Mouse (Mus musculus): ENCODE results near the gene Ddost.

Gene Ddost

DNA sequence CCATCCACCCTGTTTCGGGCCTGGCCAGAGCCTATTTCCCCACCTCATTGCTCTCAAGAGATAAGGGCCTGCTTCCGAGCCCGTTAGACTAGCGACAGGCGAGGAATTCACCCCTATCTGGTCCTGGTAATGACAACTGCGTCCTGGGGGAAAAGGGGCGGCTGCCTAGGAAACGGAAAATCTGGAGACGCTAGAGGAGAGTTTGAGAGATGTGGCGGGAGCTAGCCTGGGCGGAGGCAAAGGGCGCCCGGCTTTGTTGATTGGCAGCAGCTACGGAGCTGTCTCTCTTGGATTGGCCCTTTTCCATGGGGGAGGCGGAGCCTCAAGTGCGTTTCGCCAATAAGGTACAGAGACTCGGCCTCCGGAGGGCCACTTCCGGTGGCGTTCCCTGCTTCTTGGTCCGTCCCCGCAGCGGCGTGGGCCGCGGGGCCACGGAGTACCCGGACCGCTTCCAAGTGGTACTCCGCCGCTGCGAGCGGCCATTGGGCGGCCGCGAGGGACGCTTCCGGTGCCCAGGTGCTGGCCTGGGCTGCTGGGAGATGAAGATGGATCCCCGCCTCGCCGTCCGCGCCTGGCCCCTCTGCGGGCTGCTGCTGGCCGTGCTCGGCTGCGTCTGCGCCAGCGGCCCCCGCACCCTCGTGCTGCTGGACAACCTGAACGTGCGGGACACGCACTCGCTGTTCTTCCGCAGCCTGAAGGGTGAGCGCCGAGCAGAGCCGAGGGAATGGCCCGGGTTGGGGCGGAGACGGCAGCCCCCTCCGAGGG, at the start of gene Ddost:
Gene Ddost, plus strand, starts transcription at position 391 of the 765 bp plus-strand sequence.
- DNase-seq (ENCODE audit: inconsistent ontology term): peak; percentile 100

DNA sequence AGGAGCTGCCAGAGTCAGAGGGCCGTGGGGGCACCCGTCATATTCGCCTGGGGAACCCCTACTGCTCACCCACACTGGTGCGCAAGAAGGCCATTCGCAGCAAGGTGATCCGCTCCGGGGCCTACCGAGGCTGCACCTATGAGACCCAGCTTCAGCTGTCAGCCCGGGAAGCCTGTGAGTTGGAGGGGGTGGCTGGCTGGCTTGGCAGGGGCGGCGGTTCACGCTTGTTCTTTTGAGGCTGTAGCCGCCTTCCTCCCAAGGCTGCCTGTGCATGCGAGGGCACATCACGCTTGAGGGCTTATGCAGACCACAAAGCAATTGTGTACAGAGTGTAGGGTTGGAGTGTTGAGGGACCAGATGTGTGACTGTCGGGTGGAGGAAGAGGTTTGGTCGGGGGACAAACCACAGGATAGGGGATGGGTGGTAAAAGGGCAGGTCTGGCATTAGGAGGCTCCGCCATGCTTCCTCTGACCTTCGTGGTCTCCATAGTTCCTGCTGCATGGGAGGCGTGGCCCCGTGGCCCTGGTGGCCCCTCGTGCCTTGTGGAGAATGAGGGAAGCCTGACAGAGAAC, 47.3 kb upstream of the Ddost start:
- no peak for DNase-seq (ENCODE audit: inconsistent ontology term)

DNA sequence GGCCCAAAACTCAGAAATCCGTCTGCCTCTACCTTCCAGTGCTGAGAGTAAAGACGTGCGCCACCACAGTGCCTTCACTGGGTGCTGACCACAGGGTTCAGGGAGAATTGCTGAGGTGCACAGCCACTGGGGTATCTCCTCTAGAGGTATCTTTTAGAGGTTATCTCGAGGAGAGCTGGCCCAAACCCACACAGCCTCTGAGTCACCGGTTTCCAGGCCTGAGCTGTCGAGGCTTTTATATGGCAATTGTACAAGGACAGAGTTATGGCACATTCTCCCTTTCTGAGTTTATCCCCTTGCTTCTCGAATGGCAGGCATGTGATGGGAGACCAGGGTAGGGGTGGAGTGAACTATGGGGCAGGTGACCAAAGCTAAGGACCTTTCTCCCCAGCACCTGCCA, 45.9 kb upstream of the Ddost start:
- no peak for DNase-seq (ENCODE audit: inconsistent ontology term)

- DNase-seq (ENCODE audit: inconsistent ontology term): no peak
Measured at GRCm38 (mm10) chr4:138259482-138259881, 45.0 kb upstream of the Ddost start.

DNA sequence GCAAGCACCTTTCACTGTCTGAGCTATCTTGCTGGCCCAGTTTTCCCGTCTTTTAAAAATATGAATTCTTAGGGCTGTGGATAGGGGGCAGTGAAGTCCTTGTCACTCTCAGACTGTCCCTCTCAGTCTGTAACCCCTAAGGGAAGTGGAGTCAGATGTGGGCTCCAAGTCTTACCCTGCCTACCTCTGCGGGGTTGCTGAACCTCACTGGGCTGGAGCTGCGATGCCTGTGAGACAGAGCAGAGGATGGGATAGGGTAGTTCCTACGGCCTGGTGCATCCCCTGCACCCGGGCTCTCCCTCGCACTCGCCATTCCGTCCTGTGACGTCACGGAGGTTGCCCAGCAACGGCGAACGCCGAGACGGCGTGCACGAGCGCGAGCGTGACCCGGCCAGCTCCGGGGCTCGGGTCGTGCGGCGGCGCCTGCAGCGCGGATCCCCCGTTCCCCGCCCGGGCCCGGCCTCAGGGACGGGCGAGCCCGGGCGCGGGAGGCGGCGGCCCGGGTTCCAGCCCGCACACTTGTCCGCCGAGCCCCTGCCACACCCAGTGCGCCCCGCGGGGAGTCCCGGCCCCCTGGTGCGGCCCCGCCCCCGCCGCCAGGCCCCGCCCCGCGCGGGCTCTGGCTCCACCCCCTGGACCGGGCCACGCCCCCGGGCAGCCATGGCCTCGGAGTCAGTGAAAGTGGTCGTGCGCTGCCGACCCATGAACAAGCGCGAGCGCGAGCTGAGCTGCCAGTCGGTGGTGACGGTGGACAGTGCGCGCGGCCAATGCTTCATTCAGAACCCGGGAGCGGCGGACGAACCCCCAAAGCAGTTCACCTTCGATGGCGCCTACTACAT, 42.5 kb upstream of the Ddost start:
- peak; percentile 85 for DNase-seq (ENCODE audit: inconsistent ontology term)

- no peak for DNase-seq (ENCODE audit: inconsistent ontology term)
Measured at GRCm38 (mm10) chr4:138267869-138268268, 36.7 kb upstream of the Ddost start.

- DNase-seq (ENCODE audit: inconsistent ontology term): no peak
Measured at GRCm38 (mm10) chr4:138272011-138272997, 32.2 kb upstream of the Ddost start.

DNA sequence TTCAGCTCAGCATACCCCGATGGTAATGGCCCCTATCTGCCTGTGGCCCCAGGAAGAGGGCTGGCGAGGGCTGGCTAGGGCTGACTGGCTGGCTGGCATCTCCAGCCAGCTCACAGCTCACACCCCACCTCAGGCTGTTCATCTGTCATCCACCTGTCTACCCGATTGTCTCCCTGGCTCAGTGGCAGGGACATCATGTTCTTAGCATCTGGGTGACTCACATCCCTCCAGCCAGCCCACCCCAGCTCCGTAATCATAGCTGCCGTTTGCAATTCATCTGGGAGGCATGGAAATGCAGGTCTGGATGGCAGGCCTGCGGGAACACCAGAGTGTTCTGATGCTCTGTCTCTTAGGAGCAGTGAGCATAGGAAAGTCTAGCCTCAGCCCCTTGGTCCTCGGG, 26.2 kb upstream of the Ddost start:
- no peak for DNase-seq (ENCODE audit: inconsistent ontology term)

- peak; percentile 62 for DNase-seq (ENCODE audit: inconsistent ontology term)
Measured at GRCm38 (mm10) chr4:138282834-138283233, 21.7 kb upstream of the Ddost start.

GRCm38 (mm10) chr4:138286411-138286810, 18.1 kb upstream of the Ddost start:
- DNase-seq (ENCODE audit: inconsistent ontology term): no peak

DNA sequence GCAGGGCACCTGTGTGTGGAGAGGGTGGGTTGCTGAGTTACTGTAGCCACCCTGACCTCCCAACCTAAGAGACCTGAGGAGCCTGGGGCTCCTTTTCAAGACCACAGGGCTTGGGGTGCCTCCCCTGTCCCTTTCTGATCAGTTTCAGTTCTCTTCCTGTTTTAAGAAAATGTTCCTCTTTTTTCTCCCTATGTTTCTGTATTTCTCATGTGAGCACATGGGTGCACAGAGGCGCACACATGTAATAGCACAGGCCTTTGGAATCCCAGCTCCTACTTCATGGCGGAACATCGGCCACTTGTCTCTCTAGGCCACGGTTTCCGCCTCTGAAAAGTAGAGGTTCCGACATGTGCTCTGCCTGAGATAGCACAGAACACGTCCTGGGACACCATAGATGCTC, 15.8 kb upstream of the Ddost start:
- DNase-seq (ENCODE audit: inconsistent ontology term): no peak

DNA sequence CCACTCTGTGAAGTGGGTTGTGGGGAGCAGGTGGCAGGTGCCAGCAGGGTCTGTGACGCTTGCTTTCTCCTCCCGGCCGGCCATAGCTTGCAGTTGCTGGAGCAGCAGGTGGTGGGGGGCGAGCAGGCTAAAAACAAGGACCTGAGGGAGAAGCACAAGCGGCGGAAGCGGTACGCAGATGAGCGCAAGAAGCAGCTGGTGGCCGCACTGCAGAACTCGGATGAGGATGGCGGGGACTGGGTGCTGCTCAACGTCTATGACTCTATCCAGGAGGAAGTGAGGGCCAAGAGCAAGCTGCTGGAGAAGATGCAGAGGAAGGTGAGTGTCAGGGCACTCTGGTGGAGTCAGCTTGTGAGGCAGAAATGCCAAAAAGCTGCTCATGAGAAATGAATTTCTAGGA, 12.5 kb upstream of the Ddost start:
- DNase-seq (ENCODE audit: inconsistent ontology term): no peak

GRCm38 (mm10) chr4:138293261-138293948, 11.1 kb upstream of the Ddost start:
- no peak for DNase-seq (ENCODE audit: inconsistent ontology term)

DNA sequence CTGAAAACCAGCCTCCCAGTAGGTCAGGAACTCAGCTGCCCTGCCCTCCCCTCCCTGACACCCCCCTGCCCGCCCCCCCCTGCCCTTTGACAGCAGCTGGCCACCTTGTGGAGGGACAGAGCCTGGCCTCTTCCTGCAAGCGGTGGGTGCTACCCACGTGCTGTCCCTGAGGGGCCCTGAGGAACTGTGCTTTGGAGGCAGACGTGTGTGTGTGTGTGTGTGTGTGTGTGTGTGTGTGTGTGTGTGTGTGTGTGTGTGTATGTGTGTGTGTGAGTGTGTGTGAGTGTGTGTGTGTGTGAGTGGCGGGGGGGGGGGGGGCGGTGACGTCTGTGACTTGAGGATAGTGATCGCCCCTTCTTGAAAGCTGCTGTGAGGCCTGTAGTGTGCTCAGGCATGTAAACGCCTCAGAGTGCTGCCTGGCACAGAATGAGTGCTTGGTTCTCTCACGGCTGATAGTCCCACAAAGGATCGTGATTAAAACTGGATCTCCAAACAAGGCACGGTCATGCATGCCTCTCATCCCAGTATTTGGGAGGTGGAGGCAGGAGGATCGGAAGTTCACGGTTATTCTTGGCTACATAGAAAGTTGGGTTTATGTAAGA, 10.5 kb upstream of the Ddost start:
- no peak for DNase-seq (ENCODE audit: inconsistent ontology term)

GRCm38 (mm10) chr4:138301271-138301780, 3.2 kb upstream of the Ddost start:
- no peak for DNase-seq (ENCODE audit: inconsistent ontology term)

DNA sequence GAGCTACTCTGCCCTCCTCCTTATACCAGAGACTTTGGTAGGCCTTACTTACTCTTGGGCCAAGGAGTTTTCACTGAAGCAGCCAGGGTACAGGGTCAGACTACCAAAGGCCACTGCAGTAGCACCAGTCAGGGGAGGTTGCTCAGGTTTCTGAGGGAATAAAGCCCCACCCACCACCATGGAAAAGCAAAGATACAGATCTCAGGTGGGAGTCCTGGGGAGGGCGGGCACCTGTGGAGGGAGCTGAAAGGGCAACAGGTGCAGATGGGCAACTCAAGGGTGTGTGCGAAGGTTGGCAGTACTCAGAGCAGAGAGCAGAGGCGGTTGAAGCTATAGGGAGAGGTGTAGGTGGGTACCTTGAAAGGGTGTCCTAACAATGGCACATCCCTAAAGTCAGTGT, 1.5 kb upstream of the Ddost start:
- DNase-seq (ENCODE audit: inconsistent ontology term): no peak

GRCm38 (mm10) chr4:138303742-138304141, 788 bp upstream of the Ddost start:
- DNase-seq (ENCODE audit: inconsistent ontology term): no peak

GRCm38 (mm10) chr4:138307025-138307424, 2.5 kb downstream of the Ddost start:
- no peak for DNase-seq (ENCODE audit: inconsistent ontology term)

GRCm38 (mm10) chr4:138307739-138308138, 3.2 kb downstream of the Ddost start:
- DNase-seq (ENCODE audit: inconsistent ontology term): no peak

- no peak for DNase-seq (ENCODE audit: inconsistent ontology term)
Measured at GRCm38 (mm10) chr4:138310311-138310910, 5.9 kb downstream of the Ddost start.
